Mouse (Mus musculus): ENCODE data around the gene Plvap. TPM values are rescaled to one million over a fixed set of nuclear protein-coding genes. Genes with fewer than 3 reads are reported as not detected.

Gene Plvap
- total RNA-seq, 2 experiments from 2014 or later, result 26.6 to 35.3 TPM

DNA sequence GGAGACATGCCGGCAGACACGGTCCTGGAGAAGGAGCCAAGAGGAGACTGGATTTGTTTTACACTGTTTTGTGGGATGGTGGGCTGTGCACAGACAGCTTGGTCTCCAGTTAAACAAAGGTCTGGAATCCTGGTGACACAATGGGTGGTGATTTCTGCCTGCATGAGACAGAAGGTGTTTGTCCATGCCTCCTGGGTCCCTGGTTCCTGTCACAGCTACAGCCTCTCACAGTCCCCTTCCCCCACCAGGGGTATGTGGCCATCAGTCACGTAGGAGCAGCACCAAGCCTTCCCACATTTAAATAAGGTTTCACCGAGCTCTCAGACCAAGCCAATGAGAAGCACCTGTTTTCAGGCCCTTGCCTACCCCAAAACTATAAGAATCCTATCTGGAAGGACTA lies 60.2 kb downstream of the Plvap start:
- intact Hi-C loops (cut with DNase I), result no loop called here
- no peak for DNase-seq (ENCODE audit: low spot score)

Other genes starting within 250 kb of the Plvap start
- gene Myo9b, start 239.0 kb downstream of the Plvap start, total RNA-seq (2021), result 10 to 100 TPM; 26.2 to 28.6 TPM
- gene Haus8, start 238.8 kb downstream of the Plvap start, total RNA-seq (2021), result 10 to 100 TPM; 31.6 to 36.1 TPM
- gene Use1, start 144.9 kb downstream of the Plvap start, total RNA-seq (2021), result 100 to 1,000 TPM; 116 to 128 TPM
- gene Ocel1, start 140.5 kb downstream of the Plvap start, total RNA-seq (2021), result 10 to 100 TPM; 13.2 to 14.3 TPM
- gene Nr2f6, start 129.8 kb downstream of the Plvap start, total RNA-seq (2021), result 10 to 100 TPM; 56.3 to 56.6 TPM
- 10 to 100 TPM; 24.5 to 32.5 TPM for gene Ushbp1, start 116.0 kb downstream of the Plvap start, total RNA-seq (2021)
- gene Babam1, start 114.9 kb downstream of the Plvap start, total RNA-seq (2021), result 10 to 100 TPM; 67.0 to 69.5 TPM
- under 1 TPM; 0.18 to 0.36 TPM for gene Ankle1, start 105.7 kb downstream of the Plvap start, total RNA-seq (2021)
- gene Abhd8, start 48.1 kb downstream of the Plvap start, total RNA-seq (2021), result 10 to 100 TPM; 32.4 to 32.6 TPM
- 100 to 1,000 TPM; 136 to 142 TPM for gene Mrpl34, start 46.8 kb downstream of the Plvap start, total RNA-seq (2021)
- gene Dda1, start 42.6 kb downstream of the Plvap start, total RNA-seq (2021), result 10 to 100 TPM; 29.1 to 29.9 TPM
- 10 to 100 TPM; 17.0 to 18.2 TPM for gene Ano8, start 25.8 kb downstream of the Plvap start, total RNA-seq (2021)
- 10 to 100 TPM; 18.5 to 19.4 TPM for gene Gtpbp3, start 23.6 kb downstream of the Plvap start, total RNA-seq (2021)
- gene Ccdc194, start 14.0 kb upstream of the Plvap start, total RNA-seq (2021), result under 1 TPM in 1 of 2 experiments, not detected in 1; 0.14 TPM
- gene Bst2, start 25.7 kb upstream of the Plvap start, total RNA-seq (2021), result 10 to 100 TPM; 17.4 to 22.8 TPM
- gene Mvb12a, start 31.2 kb upstream of the Plvap start, total RNA-seq (2021), result 10 to 100 TPM; 27.0 to 31.1 TPM
- gene Tmem221, start 47.1 kb upstream of the Plvap start, total RNA-seq (2021), result under 1 TPM; 0.31 to 0.36 TPM
- under 1 TPM; 0.14 to 0.31 TPM for gene Nxnl1, start 54.8 kb upstream of the Plvap start, total RNA-seq (2021)
- gene Slc27a1, start 57.1 kb upstream of the Plvap start, total RNA-seq (2021), result 100 to 1,000 TPM; 140 to 143 TPM
- 10 to 100 TPM; 68.1 to 75.9 TPM for gene Pgls, start 80.4 kb upstream of the Plvap start, total RNA-seq (2021)
- 1 to 10 TPM in 1 of 2 experiments, under 1 TPM in 1; 0.81 to 1.5 TPM for gene Fam129c, start 85.9 kb upstream of the Plvap start, total RNA-seq (2021)
- gene Colgalt1, start 99.2 kb upstream of the Plvap start, total RNA-seq (2021), result 10 to 100 TPM; 41.3 to 43.1 TPM
- gene Unc13a, start 160.0 kb upstream of the Plvap start, total RNA-seq (2021), result under 1 TPM; 0.73 to 0.83 TPM
- 1 to 10 TPM; 7.8 to 8.5 TPM for gene Jak3, start 164.5 kb upstream of the Plvap start, total RNA-seq (2021)
- gene Insl3, start 177.5 kb upstream of the Plvap start, total RNA-seq (2021), result 1 to 10 TPM; 4.0 to 4.8 TPM
- 1 to 10 TPM; 5.5 to 8.0 TPM for gene B3gnt3, start 190.0 kb upstream of the Plvap start, total RNA-seq (2021)
- gene Fcho1, start 214.0 kb upstream of the Plvap start, total RNA-seq (2021), result under 1 TPM; 0.59 to 0.83 TPM